10 mouse cellular contexts compared by ENCODE assay signal in genomic region chr11:78358330-78359007, GRCm38 (mm10). TPM values are rescaled to one million over a fixed set of nuclear protein-coding genes. Genes with fewer than 3 reads are reported as not detected.
DNase-seq lines count a peak whose midpoint lies in the region; ATAC-seq and TF ChIP-seq lines count a peak whose summit lies in the region.
"Had no signal": no experiment of that assay in that cellular context is flagged by ENCODE, and none has a peak within 500 bp of the region (broad histone marks: within the 10 kb centered on the region; RNA-seq: fewer than 3 reads in every experiment).

No protein-coding gene starts in this region.

- 0 out of 2 replicates have a peak, but pooled peaks have one; percentile 16 for TF ChIP-seq EP300 in ES-Bruce4 (IDR thresholded peaks at IDR 0.05; ENCODE audit: insufficient read depth, low read depth, low read length)

- no peak overlapping the region for H3K4me2 ChIP-seq in kidney, embryonic 16.5 days (replicated peaks; ENCODE audit: low read depth, low read length)
- H3K4me2 ChIP-seq: stomach, embryonic 15.5 days had no signal

- no peak overlapping the region for H3K4me3 ChIP-seq in kidney, embryonic 16.5 days (ENCODE audit: low read length)
- H3K4me3 ChIP-seq in ES-Bruce4 (ENCODE audit: low read depth, low read length): peak overlapping the region; percentile 43
- H3K4me3 ChIP-seq in limb, embryonic 10.5 days: 0 out of 2 replicates have a peak overlapping the region, but pooled peaks have one; percentile 5
- H3K4me3 ChIP-seq: stomach, embryonic 15.5 days had no signal

- DNase-seq in kidney, adult 9 months: peak; percentile 52
- DNase-seq in adipocyte (ENCODE audit: low spot score): peak; percentile 16
- DNase-seq in limb, embryonic 10.5 days (ENCODE audit: low spot score): peak; percentile 61
- peak; percentile 77 for DNase-seq in testis, postnatal 10 days (ENCODE audit: low spot score)
- DNase-seq in gastrocnemius, adult 18-20 months (ENCODE audit: low spot score): no peak
- no peak for DNase-seq in right cerebral cortex, adult 18-20 months

- no peak for ATAC-seq in kidney, embryonic 16.5 days (ENCODE audit: low FRiP score, low TSS enrichment)

- TF ChIP-seq POLR2A in ES-Bruce4 (IDR thresholded peaks at IDR 0.05; ENCODE audit: insufficient read depth, low read length): no peak

- H3K36me3 ChIP-seq in kidney, embryonic 16.5 days (ENCODE audit: insufficient read depth, low read length): no peaks in the 10 kb centered on the region
- no peaks in the 10 kb centered on the region for H3K36me3 ChIP-seq in ES-Bruce4 (ENCODE audit: control insufficient read depth, insufficient read depth, low read length, poor library complexity, severe bottlenecking)
- H3K36me3 ChIP-seq in limb, embryonic 10.5 days: no peaks in the 10 kb centered on the region
- H3K36me3 ChIP-seq: stomach, embryonic 15.5 days had no signal

- H3K9me3 ChIP-seq in kidney, embryonic 16.5 days (ENCODE audit: low read length): no peaks in the 10 kb centered on the region
- H3K9me3 ChIP-seq in ES-Bruce4 (replicated peaks; ENCODE audit: control insufficient read depth, insufficient read depth, low read length, poor library complexity, severe bottlenecking): no peaks in the 10 kb centered on the region
- no peaks in the 10 kb centered on the region for H3K9me3 ChIP-seq in limb, embryonic 10.5 days (replicated peaks)
- H3K9me3 ChIP-seq: stomach, embryonic 15.5 days had no signal

- no peaks in the 10 kb centered on the region for H3K27me3 ChIP-seq in kidney, embryonic 16.5 days (ENCODE audit: insufficient read depth, low read length)
- H3K27me3 ChIP-seq in ES-Bruce4 (ENCODE audit: control insufficient read depth, insufficient read depth, low read length, poor library complexity, severe bottlenecking): no peaks in the 10 kb centered on the region
- H3K27me3 ChIP-seq in limb, embryonic 10.5 days (ENCODE audit: low read depth, poor library complexity, severe bottlenecking): peaks cover 22% of the 10 kb centered on the region
- H3K27me3 ChIP-seq: stomach, embryonic 15.5 days had no signal

- no peak overlapping the region for H3K27ac ChIP-seq in kidney, embryonic 16.5 days (ENCODE audit: low read length)
- H3K27ac ChIP-seq in ES-Bruce4 (ENCODE audit: insufficient read depth, low read length): no peak overlapping the region
- H3K27ac ChIP-seq in limb, embryonic 10.5 days: no peak overlapping the region
- H3K27ac ChIP-seq: stomach, embryonic 15.5 days had no signal

- no peak overlapping the region for H3K9ac ChIP-seq in kidney, embryonic 16.5 days (replicated peaks; ENCODE audit: low read length)
- 0 out of 2 replicates have a peak overlapping the region, but pooled peaks have one; percentile 1 for H3K9ac ChIP-seq in ES-Bruce4 (ENCODE audit: low read depth, poor library complexity, severe bottlenecking)
- H3K9ac ChIP-seq: stomach, embryonic 15.5 days had no signal

- TF ChIP-seq CTCF in ES-Bruce4 (IDR thresholded peaks at IDR 0.05; ENCODE audit: low read depth, low read length): peak; percentile 91

- 17% methylated on average over 22 of the region's 22 CpGs for WGBS in kidney, embryonic 16.5 days
- WGBS in limb, embryonic 10.5 days: 12% methylated on average over 22 of the region's 22 CpGs

- peaks cover 15% of the 10 kb centered on the region for H3K4me1 ChIP-seq in kidney, embryonic 16.5 days (ENCODE audit: insufficient read depth, low read length)
- H3K4me1 ChIP-seq in ES-Bruce4 (ENCODE audit: control insufficient read depth, insufficient read depth, low read length): no peaks in the 10 kb centered on the region
- peaks cover 27% of the 10 kb centered on the region for H3K4me1 ChIP-seq in limb, embryonic 10.5 days
- H3K4me1 ChIP-seq: stomach, embryonic 15.5 days had no signal

RNA-seq across cellular contexts. Expression of gene Unc119, which starts 15.2 kb away (rescaled TPM):
- 39.4 and 42.3 TPM in 2 replicates for polyA plus RNA-seq in kidney, embryonic 16.5 days (2015; fragmentation: Nextera tagmentation; extraction: Ambion mirVana)
- polyA plus RNA-seq in ES-Bruce4 (2011; ENCODE audit: insufficient read depth, insufficient read length, low read depth, missing spikeins): 25.7 and 28.7 TPM in 2 replicates
- 77.9 and 83.0 TPM in 2 replicates for polyA plus RNA-seq in limb, embryonic 10.5 days (2016; fragmentation: Nextera tagmentation; extraction: Ambion mirVana)
- total RNA-seq in gastrocnemius, adult 18-20 months (2021): 1 to 10 TPM; 8.3 TPM

RNA-seq across cellular contexts. Expression of gene Foxn1, which starts 27.9 kb away (rescaled TPM):
- 0.05 TPM in 1 of 2 replicates, not detected in the other for polyA plus RNA-seq in kidney, embryonic 16.5 days (2015; fragmentation: Nextera tagmentation; extraction: Ambion mirVana)
- not detected in 2 replicates for polyA plus RNA-seq in ES-Bruce4 (2011; ENCODE audit: insufficient read depth, insufficient read length, low read depth, missing spikeins)
- 0.06 TPM in 1 of 2 replicates, not detected in the other for polyA plus RNA-seq in limb, embryonic 10.5 days (2016; fragmentation: Nextera tagmentation; extraction: Ambion mirVana)
- total RNA-seq in gastrocnemius, adult 18-20 months (2021): not detected
- polyA plus RNA-seq: liver, embryonic 16.5 days had no signal

RNA-seq across cellular contexts. Expression of gene Pigs, which starts 30.3 kb away (rescaled TPM):
- 97.0 and 100 TPM in 2 replicates for polyA plus RNA-seq in kidney, embryonic 16.5 days (2015; fragmentation: Nextera tagmentation; extraction: Ambion mirVana)
- polyA plus RNA-seq in ES-Bruce4 (2011; ENCODE audit: insufficient read depth, insufficient read length, low read depth, missing spikeins): 24.2 and 29.5 TPM in 2 replicates
- polyA plus RNA-seq in limb, embryonic 10.5 days (2016; fragmentation: Nextera tagmentation; extraction: Ambion mirVana): 80.3 and 83.6 TPM in 2 replicates
- total RNA-seq in gastrocnemius, adult 18-20 months (2021): 10 to 100 TPM; 18.2 to 19.2 TPM

RNA-seq across cellular contexts. Expression of gene Aldoc, which starts 35.7 kb away (rescaled TPM):
- 8.3 and 10.2 TPM in 2 replicates for polyA plus RNA-seq in kidney, embryonic 16.5 days (2015; fragmentation: Nextera tagmentation; extraction: Ambion mirVana)
- polyA plus RNA-seq in ES-Bruce4 (2011; ENCODE audit: insufficient read depth, insufficient read length, low read depth, missing spikeins): 32.5 and 55.1 TPM in 2 replicates
- 2.0 and 4.3 TPM in 2 replicates for polyA plus RNA-seq in limb, embryonic 10.5 days (2016; fragmentation: Nextera tagmentation; extraction: Ambion mirVana)
- total RNA-seq in gastrocnemius, adult 18-20 months (2021): 1 to 10 TPM; 2.1 to 2.6 TPM

RNA-seq across cellular contexts. Expression of gene Spag5, which starts 57.1 kb away (rescaled TPM):
- polyA plus RNA-seq in kidney, embryonic 16.5 days (2015; fragmentation: Nextera tagmentation; extraction: Ambion mirVana): 41.7 and 48.6 TPM in 2 replicates
- polyA plus RNA-seq in ES-Bruce4 (2011; ENCODE audit: insufficient read depth, insufficient read length, low read depth, missing spikeins): 66.9 and 68.8 TPM in 2 replicates
- 72.8 and 84.8 TPM in 2 replicates for polyA plus RNA-seq in limb, embryonic 10.5 days (2016; fragmentation: Nextera tagmentation; extraction: Ambion mirVana)
- total RNA-seq in gastrocnemius, adult 18-20 months (2021): 1 to 10 TPM; 2.3 to 2.5 TPM

Comparison
In these comparisons a context has a peak if more than half of its experiments do, and no peak if none do; other contexts are left out.
1. DNase-seq: peak in kidney, adult 9 months (single experiment), adipocyte (single experiment), limb, embryonic 10.5 days (single experiment) and testis, postnatal 10 days (single experiment); none in gastrocnemius, adult 18-20 months (single experiment) and right cerebral cortex, adult 18-20 months (single experiment).